Mouse (Mus musculus): ENCODE measurements around the gene Csgalnact2. TPM values are rescaled to one million over a fixed set of nuclear protein-coding genes. Genes with fewer than 3 reads are reported as not detected.

The Csgalnact2 gene
- 6.0 and 7.1 TPM in 2 replicates for polyA plus RNA-seq (2011; ENCODE audit: insufficient read depth, insufficient read length, low read depth, missing spikeins)

DNA sequence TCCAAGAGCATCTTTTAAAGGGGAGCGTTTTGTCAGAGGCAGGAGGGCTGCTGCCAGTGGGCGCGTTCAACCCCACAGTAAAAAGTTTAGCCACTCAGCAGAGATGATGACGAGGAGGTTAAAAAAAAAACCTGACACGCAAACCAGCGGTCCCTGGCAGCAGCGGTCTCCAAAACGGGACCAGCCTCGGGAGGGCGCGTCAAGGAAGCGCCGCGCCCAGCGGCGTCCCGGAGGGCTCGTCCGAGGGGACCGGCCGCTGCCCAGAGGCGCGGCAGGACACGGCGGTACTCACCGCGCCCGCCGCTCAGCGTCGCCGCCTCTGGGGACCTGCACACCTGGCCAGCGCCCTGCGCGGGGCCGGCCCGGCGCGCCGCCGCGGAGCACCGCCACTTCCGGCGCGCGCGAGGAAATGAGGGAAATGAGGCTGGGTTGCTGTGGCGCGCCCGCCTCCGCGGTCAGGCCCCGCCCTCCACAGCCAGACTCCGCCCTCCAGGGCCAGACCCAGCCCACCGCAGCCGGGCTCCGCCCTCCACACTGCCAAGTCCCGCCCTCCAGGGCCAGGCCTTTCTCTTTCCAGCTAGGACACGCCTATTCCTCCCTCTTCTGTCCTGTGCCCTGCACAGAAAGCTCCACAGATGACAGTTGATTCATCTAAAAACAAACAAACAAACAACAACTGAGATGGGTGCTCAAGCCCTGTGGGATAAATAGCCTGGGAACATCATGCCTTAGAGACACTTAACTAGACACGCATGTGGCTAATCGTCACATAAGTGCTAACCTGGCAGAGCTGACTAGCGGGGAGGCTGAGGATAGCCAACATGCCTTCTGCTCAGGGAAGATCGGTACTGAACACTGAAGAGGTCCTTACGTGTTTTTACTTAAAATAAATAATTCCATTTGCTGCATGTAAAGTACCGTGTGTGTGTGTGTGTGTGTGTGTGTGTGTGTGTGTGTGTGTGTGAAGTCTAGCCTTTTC lies at the start of gene Csgalnact2:
Csgalnact2 (minus strand) TSS at position 410 of the 979 bp plus-strand sequence.
- H3K4me3 ChIP-seq (ENCODE audit: low read depth, low read length): peak within 1 kb of the TSS; percentile 85
- no peaks in the 10 kb centered on the region for H3K36me3 ChIP-seq (ENCODE audit: control insufficient read depth, insufficient read depth, low read length, poor library complexity, severe bottlenecking)
- no peak for TF ChIP-seq CTCF (IDR thresholded peaks at IDR 0.05; ENCODE audit: low read depth, low read length)
- TF ChIP-seq EP300 (IDR thresholded peaks at IDR 0.05; ENCODE audit: insufficient read depth, low read depth, low read length): no peak
- TF ChIP-seq POLR2A (IDR thresholded peaks at IDR 0.05; ENCODE audit: insufficient read depth, low read length): no peak
- peak within 1 kb of the TSS; percentile 72 for H3K9ac ChIP-seq (ENCODE audit: low read depth, poor library complexity, severe bottlenecking)
- no peaks in the 10 kb centered on the region for H3K27me3 ChIP-seq (ENCODE audit: control insufficient read depth, insufficient read depth, low read length, poor library complexity, severe bottlenecking)
- no peaks in the 10 kb centered on the region for H3K4me1 ChIP-seq (ENCODE audit: control insufficient read depth, insufficient read depth, low read length)
- no peak within 1 kb of the TSS for H3K27ac ChIP-seq (ENCODE audit: insufficient read depth, low read length)
- H3K9me3 ChIP-seq (replicated peaks; ENCODE audit: control insufficient read depth, insufficient read depth, low read length, poor library complexity, severe bottlenecking): no peaks in the 10 kb centered on the region

- Histone ChIP-seq H3K4me3 (ENCODE audit: low read depth, low read length) (no peak overlapping the region), H3K9me3 (replicated peaks; ENCODE audit: control insufficient read depth, insufficient read depth, low read length, poor library complexity, severe bottlenecking) (no peaks in the 10 kb centered on the region), H3K9ac (ENCODE audit: low read depth, poor library complexity, severe bottlenecking) (no peak overlapping the region), H3K36me3 (ENCODE audit: control insufficient read depth, insufficient read depth, low read length, poor library complexity, severe bottlenecking) (no peaks in the 10 kb centered on the region), H3K27ac (ENCODE audit: insufficient read depth, low read length) (no peak overlapping the region), H3K4me1 (ENCODE audit: control insufficient read depth, insufficient read depth, low read length) (no peaks in the 10 kb centered on the region), H3K27me3 (ENCODE audit: control insufficient read depth, insufficient read depth, low read length, poor library complexity, severe bottlenecking) (no peaks in the 10 kb centered on the region)
- TF ChIP-seq EP300 (IDR thresholded peaks at IDR 0.05; ENCODE audit: insufficient read depth, low read depth, low read length) (no peak), POLR2A (IDR thresholded peaks at IDR 0.05; ENCODE audit: insufficient read depth, low read length) (no peak), CTCF (IDR thresholded peaks at IDR 0.05; ENCODE audit: low read depth, low read length) (no peak)
Measured at GRCm38 (mm10) chr6:118188599-118188998, 49.7 kb upstream of the Csgalnact2 start.

DNA sequence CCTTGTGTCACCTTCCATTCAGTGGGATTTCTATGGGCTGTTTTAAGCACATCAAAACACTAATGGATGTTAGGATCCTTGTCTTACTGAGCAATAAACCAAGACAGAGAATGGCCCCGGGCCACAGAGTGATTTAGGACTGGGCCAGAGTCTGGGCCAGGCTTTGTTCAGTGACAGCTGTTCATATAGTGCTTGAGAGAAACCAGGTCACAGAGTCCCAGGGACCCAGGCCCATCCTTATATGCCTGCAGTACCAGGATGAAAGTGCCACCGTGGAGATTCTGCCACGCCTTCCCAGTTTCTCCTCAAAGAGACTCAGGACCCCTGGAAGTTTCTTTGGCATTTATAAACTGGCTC lies 48.3 kb upstream of the Csgalnact2 start:
- TF ChIP-seq EP300 (IDR thresholded peaks at IDR 0.05; ENCODE audit: insufficient read depth, low read depth, low read length) (no peak), CTCF (IDR thresholded peaks at IDR 0.05; ENCODE audit: low read depth, low read length) (no peak), POLR2A (IDR thresholded peaks at IDR 0.05; ENCODE audit: insufficient read depth, low read length) (no peak)
- H3K9ac ChIP-seq (ENCODE audit: low read depth, poor library complexity, severe bottlenecking): no peak overlapping the region
- no peaks in the 10 kb centered on the region for H3K9me3 ChIP-seq (replicated peaks; ENCODE audit: control insufficient read depth, insufficient read depth, low read length, poor library complexity, severe bottlenecking)
- H3K4me3 ChIP-seq (ENCODE audit: low read depth, low read length): no peak overlapping the region
- no peaks in the 10 kb centered on the region for H3K27me3 ChIP-seq (ENCODE audit: control insufficient read depth, insufficient read depth, low read length, poor library complexity, severe bottlenecking)
- H3K27ac ChIP-seq (ENCODE audit: insufficient read depth, low read length): no peak overlapping the region
- no peaks in the 10 kb centered on the region for H3K4me1 ChIP-seq (ENCODE audit: control insufficient read depth, insufficient read depth, low read length)
- no peaks in the 10 kb centered on the region for H3K36me3 ChIP-seq (ENCODE audit: control insufficient read depth, insufficient read depth, low read length, poor library complexity, severe bottlenecking)

DNA sequence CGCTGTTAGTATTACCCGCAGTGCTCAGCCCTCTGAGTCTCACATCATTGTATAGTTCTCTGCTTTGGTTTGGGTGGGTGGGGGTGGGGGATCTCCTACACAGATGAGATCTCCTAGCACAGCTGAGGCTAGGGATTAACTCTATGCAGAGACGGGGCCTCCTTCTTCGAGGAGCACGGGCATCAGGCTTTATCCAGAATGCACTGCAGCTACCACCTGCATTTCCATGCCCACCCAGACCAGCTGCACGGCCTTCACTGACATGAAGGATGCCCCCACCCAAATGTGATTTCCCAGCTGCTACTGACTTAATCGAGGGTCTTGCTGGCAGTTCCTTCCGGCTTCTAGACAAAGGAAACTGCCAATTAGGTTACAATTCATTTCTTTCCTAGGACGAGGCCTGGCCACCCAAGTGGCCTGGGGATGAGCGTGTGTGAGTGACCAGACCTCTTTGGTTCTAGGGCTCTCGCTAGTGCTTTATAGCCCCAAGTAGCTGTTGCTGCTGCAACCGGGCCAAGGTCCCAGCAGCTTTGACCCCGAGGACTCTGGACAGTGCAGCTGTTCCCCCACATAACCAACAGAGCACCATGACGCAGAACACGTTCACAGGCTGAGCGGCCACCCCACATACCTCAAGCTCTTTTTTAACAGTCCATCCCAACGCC lies 47.8 kb upstream of the Csgalnact2 start:
- no peaks in the 10 kb centered on the region for H3K4me1 ChIP-seq (ENCODE audit: control insufficient read depth, insufficient read depth, low read length)
- H3K9me3 ChIP-seq (replicated peaks; ENCODE audit: control insufficient read depth, insufficient read depth, low read length, poor library complexity, severe bottlenecking): no peaks in the 10 kb centered on the region
- H3K36me3 ChIP-seq (ENCODE audit: control insufficient read depth, insufficient read depth, low read length, poor library complexity, severe bottlenecking): no peaks in the 10 kb centered on the region
- no peak for TF ChIP-seq EP300 (IDR thresholded peaks at IDR 0.05; ENCODE audit: insufficient read depth, low read depth, low read length)
- TF ChIP-seq POLR2A (IDR thresholded peaks at IDR 0.05; ENCODE audit: insufficient read depth, low read length): no peak
- no peak for TF ChIP-seq CTCF (IDR thresholded peaks at IDR 0.05; ENCODE audit: low read depth, low read length)
- H3K27me3 ChIP-seq (ENCODE audit: control insufficient read depth, insufficient read depth, low read length, poor library complexity, severe bottlenecking): no peaks in the 10 kb centered on the region
- no peak overlapping the region for H3K27ac ChIP-seq (ENCODE audit: insufficient read depth, low read length)
- no peak overlapping the region for H3K9ac ChIP-seq (ENCODE audit: low read depth, poor library complexity, severe bottlenecking)
- H3K4me3 ChIP-seq (ENCODE audit: low read depth, low read length): no peak overlapping the region

DNA sequence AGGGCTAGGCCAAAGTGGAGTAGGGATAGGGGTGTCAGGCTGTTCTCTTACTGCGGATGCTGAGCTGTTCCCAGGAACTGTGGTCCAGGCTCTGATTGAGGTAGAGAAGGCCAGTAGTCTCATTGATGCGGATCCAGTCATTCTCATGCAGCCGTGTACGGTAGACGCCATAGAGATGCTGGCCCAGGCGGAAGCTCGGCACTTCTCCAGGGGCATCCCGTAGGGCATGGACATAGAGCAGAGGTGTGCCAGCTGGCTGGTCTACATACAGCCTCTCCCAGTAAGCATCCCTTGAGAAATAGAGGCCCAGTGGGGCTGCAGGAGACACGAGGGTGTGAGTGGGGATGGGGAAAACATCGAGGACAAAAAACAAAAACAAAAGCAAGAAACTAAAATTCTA lies 45.2 kb upstream of the Csgalnact2 start:
- no peaks in the 10 kb centered on the region for H3K9me3 ChIP-seq (replicated peaks; ENCODE audit: control insufficient read depth, insufficient read depth, low read length, poor library complexity, severe bottlenecking)
- H3K27me3 ChIP-seq (ENCODE audit: control insufficient read depth, insufficient read depth, low read length, poor library complexity, severe bottlenecking): no peaks in the 10 kb centered on the region
- H3K27ac ChIP-seq (ENCODE audit: insufficient read depth, low read length): no peak overlapping the region
- TF ChIP-seq POLR2A (IDR thresholded peaks at IDR 0.05; ENCODE audit: insufficient read depth, low read length): no peak
- TF ChIP-seq CTCF (IDR thresholded peaks at IDR 0.05; ENCODE audit: low read depth, low read length): no peak
- no peak for TF ChIP-seq EP300 (IDR thresholded peaks at IDR 0.05; ENCODE audit: insufficient read depth, low read depth, low read length)
- H3K36me3 ChIP-seq (ENCODE audit: control insufficient read depth, insufficient read depth, low read length, poor library complexity, severe bottlenecking): no peaks in the 10 kb centered on the region
- H3K9ac ChIP-seq (ENCODE audit: low read depth, poor library complexity, severe bottlenecking): no peak overlapping the region
- no peak overlapping the region for H3K4me3 ChIP-seq (ENCODE audit: low read depth, low read length)
- H3K4me1 ChIP-seq (ENCODE audit: control insufficient read depth, insufficient read depth, low read length): no peaks in the 10 kb centered on the region

- no peaks in the 10 kb centered on the region for H3K27me3 ChIP-seq (ENCODE audit: control insufficient read depth, insufficient read depth, low read length, poor library complexity, severe bottlenecking)
- TF ChIP-seq EP300 (IDR thresholded peaks at IDR 0.05; ENCODE audit: insufficient read depth, low read depth, low read length): no peak
- TF ChIP-seq CTCF (IDR thresholded peaks at IDR 0.05; ENCODE audit: low read depth, low read length): no peak
Measured at GRCm38 (mm10) chr6:118180085-118180423, 41.1 kb upstream of the Csgalnact2 start.

More at GRCm38 (mm10) chr6:118180085-118180423, 41.1 kb upstream of the Csgalnact2 start:
- Histone ChIP-seq H3K27ac (ENCODE audit: insufficient read depth, low read length) (no peak overlapping the region), H3K36me3 (ENCODE audit: control insufficient read depth, insufficient read depth, low read length, poor library complexity, severe bottlenecking) (no peaks in the 10 kb centered on the region), H3K9ac (ENCODE audit: low read depth, poor library complexity, severe bottlenecking) (no peak overlapping the region), H3K4me1 (ENCODE audit: control insufficient read depth, insufficient read depth, low read length) (no peaks in the 10 kb centered on the region), H3K4me3 (ENCODE audit: low read depth, low read length) (no peak overlapping the region), H3K9me3 (replicated peaks; ENCODE audit: control insufficient read depth, insufficient read depth, low read length, poor library complexity, severe bottlenecking) (no peaks in the 10 kb centered on the region)
